Mouse (Mus musculus) gastrocnemius, postnatal 14 days (tissue): ENCODE measurements at regions not wholly inside any gene's neighbourhood (a gene's known extent, or its start where the extent isn't known, plus 50 kb on each side); places are given as distances from the start of the nearest gene placed in this dataset.

ENCODE experiments used
- DNase-seq: peaks from one replicate; pipeline ENCODE4 v3.0.0; 2021; ENCODE audit warnings: mixed read lengths
- intact Hi-C: fragments of 180-260 bp; cut with DNase I; formaldehyde crosslinking; loops from one replicate; pipeline ENCODE4 v1.15.1; 2025; ENCODE audit warnings: low total_unique reads

GRCm38 (mm10) chr15:95714408-95714807 is 58.6 kb upstream of the Dbx2 start:
- intact Hi-C loops = no loop called here
- DNase-seq = no peak

DNA sequence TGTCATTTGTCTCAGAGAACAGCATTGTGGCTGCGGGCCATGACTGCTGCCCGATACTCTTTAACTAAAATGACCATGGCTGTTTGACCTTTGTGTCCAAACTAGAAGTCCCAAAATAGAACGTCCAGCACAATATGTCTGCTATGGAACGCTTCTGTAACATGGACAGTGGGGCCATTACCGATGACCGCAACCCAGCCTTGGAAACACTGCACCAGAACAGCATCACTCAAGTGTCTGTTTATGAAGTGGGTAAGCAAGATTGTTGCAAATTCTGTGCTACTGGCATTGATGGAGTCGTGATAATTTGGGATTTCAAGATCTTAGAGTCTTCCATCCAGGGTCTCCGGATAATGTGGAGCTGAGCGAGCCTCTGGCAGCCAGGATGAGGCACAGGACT is 60.2 kb upstream of the Dbx2 start:
- no peak for DNase-seq
- intact Hi-C loops = no loop called here

DNA sequence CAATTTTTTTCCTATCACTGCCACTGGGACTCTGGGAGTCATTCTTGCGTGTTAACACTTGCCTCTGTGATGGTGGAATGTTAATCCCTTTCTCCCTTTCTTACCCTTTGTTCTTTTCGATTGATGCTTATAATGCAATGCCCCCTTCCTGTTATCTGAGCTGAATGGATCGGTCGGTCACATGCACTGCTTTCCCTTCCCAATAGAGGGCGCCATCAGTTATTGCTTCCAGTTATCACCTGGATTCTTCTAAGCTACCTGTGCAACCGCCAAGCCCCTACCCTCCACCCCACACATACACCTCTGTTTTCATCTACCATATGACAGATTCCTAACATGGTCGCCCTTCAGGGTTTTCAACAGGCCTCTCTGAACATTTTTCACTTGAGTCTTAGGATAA is 66.9 kb upstream of the Ano6 start:
- no peak for DNase-seq
- intact Hi-C loops = no loop called here

DNA sequence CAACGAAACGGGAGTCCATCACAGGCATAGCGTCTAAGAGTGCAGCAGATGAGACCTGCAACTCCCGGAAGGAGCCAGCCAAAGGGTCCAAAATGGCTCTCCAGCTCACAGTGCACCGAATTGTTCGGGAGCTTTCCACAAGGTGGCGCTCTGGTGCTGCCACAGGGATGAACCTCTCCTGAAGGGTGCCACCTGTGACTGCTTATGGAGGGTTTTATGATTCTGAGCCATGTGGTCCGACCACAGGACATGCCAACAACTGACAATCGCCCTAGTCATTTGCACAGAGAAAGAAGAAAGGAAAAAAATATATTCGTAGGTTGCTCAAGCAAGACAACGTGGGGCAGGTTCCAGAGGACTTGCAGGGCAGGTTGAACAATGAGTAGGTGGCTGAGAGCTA is 64.8 kb upstream of the Ano6 start:
- intact Hi-C loops = no loop called here
- DNase-seq = peak; percentile 74

GRCm38 (mm10) chr15:95726516-95726915 is 64.1 kb upstream of the Ano6 start:
- no peak for DNase-seq
- intact Hi-C loops = no loop called here

- intact Hi-C loops = no loop called here
- no peak for DNase-seq
These were observed 54.9 kb upstream of the Ano6 start for GRCm38 (mm10) chr15:95735746-95736145.
